Mouse (Mus musculus) hematopoietic stem cell, adult 5-6 weeks (primary cell): Measurements from ENCODE around the gene Gm10300. TPM values are rescaled to one million over a fixed set of nuclear protein-coding genes. Genes with fewer than 3 reads are reported as not detected.

Source experiments
- ATAC-seq, 2 experiments: fragments of 125-278 bp in 1 of 2; replicated peaks in 1 of 2; 2 replicates each; pipeline ENCODE4 v1.8.0; 2016 to 2017; ENCODE audit warnings: inconsistent platforms in 2 of 2, mild to moderate bottlenecking in 2 of 2, moderate number of reproducible peaks in 2 of 2, low read depth in 1 of 2, moderate TSS enrichment in 1 of 2; ENCODE audit not compliant: low FRiP score in 2 of 2, poor library complexity in 2 of 2, severe bottlenecking in 2 of 2, insufficient read depth in 1 of 2, low TSS enrichment in 1 of 2
- total RNA-seq: library from RNA; stranded (forward); fragments of 172-1452, 232-1000 nt; gene quantifications from 2 replicates; pipeline ENCODE4 v1.2.3, GENCODE M21; 2017

Gm10300 gene
- total RNA-seq, 1 experiment from 2014 or later: 2.3 TPM

DNA sequence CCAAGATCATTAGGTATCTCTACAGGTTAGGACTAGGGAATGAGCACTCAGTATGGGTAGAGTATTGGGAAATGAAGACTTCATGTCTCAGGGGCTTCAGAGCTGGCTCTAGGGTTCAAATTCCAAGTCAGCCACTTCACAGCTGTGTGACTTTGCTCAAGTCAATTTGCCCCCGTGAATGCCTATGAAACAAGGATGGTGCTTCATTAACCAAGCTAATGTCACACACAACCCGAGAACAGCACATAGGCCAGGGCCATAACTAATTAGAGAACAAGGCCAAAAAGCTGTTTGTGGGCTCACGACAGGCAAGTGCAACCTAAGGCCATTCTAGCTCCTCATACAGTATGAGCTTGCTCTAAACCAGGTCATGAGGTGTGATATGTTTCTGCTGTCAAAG is 2.3 kb upstream of the Gm10300 start:
- ATAC-seq: no peak

DNA sequence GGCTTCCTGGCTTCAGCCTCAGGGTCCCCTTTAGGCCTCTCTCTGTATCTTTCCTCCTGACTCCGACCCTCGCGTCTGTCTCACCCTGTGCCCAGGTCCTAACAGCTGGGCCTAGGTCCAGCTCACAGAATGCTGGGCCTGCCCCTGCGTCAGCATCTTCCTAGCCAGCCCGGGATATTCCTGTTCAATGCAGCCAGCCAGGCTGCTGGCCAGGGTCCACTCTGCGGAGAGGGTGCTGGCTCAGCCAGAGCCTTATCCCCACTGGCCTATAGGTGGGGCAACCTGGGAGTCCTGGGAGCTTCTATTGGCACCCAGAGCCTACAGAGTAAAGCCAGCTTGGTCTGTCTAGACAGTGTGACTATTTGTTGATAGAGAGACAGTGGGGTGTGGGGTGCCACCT is 1.6 kb upstream of the Gm10300 start:
- no peak for ATAC-seq

DNA sequence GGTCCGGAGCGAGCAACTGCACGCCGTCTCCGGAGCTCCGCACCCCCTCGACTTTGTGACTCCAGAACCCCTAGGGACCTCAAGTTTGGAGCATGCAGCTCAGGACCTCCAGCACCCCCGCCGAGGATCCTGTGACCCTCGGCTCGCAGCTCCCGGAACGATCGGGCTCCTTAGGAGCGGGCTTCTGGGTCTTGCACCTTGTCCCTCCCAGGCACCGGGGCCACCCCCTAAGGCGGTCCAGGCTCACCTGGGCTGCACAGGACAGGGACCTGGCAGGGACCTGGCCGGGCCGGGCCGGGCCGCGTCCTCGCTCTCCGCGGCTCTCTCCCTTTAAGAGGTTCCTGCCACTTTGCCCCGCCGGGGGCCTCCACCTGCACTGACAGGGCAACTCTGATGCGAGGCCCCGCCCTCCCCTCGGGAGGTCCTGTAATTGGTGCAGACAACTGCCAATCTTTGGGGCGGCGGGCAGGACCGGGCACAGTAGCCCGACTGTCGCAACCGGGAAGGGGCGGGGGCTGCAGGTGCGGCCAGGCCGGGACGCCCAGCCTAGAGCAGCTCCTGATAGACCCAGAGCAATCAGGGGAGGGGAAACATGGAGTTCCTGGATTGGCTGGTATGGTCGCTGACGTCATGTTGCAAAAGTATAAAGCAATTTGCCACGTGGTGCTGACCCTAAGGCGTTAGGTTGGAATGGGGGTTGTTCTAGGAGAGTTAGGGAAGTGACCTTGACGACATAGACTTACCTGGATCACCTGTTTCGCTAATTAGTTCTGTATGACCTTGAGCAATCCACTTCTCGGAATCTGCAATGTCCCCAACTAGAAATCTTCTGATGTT is 654 bp downstream of the Gm10300 start, which contains the start of gene Epb41:
Gene Epb41, minus strand, starts transcription at position 389 of the 837 bp plus-strand sequence.
- ATAC-seq: peak; percentile 73 to 79

DNA sequence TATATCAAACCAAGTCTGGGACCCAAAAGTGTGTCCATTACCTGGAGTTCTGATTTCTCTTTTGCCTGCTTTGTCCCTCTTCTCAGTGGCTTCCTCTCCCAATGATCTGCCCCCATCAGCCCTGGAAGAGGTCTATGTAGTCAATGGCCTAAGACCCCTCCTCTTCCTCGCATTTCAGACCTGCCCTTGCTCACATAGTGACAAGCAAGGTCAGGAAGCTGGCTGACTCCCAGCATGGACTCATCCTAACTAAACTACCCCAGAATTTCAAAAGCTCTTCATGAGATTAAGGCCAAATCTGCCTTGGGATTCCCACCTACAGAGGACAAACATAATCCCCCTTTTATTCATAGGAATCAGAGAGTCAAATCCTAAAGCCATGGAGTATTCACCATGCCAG is 1.3 kb downstream of the Gm10300 start:
- no peak for ATAC-seq

DNA sequence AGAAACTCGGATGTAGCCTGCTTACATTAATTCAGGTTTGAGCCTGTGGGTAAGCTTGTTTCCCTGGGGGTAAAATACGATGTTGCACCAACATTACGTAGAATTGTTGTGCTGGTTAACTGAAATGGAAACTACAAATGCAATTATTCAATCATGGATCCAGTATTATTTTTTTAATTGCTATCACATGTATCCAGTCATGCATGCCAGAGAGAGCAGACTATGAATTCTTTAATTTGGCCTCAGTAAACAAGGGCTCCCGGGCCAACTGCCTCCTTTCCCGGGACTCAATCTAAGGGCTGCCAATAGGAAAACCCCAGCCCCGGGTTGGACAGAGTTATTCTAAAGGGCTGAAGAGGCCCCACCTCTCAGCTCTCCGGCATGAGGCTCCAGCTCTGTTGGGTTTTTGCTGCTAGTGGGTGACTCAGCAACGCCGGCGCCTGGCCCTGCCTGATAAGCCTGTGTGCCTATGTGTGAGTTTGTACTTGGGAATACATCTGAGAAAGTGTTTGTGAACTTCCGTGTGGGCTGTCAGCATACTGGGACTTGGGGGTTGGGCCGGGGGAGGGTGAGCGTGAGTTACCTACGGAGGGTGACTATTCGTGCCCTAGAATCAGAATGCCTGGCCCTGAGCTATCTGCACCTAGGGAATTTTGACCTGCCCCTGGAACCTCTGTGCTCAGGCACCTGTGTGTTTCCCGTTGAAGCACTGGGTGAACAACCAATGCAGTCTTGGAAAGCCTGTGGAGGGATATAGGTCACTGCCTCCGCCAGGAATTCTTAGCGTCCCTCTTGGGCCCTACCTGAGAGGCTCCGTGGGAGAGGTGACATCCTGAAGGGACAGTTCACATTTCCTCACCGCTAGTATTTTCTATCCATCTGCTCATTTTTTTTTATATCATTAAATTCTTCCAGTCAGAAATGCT is 2.2 kb downstream of the Gm10300 start:
- peak; percentile 44 to 48 for ATAC-seq

DNA sequence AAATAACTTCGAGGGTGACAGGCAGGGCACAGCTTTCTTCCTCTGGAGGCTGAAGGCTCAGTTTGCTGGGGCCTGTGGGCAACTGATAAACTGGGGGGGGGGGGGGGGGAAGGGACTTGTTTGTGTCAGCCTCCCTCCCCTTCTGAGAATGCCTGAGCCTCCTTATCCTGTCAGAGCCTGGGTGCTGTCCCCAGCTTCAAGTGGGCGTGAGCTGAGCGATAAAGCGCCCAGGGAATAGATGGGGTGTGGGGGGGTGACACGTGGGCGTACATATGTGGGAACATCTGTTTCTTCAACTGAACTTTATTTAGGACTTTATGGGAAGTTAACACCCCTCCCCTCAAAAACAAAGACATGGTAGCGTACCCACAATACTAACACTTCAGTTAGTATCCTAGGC is 2.9 kb downstream of the Gm10300 start:
- no peak for ATAC-seq

DNA sequence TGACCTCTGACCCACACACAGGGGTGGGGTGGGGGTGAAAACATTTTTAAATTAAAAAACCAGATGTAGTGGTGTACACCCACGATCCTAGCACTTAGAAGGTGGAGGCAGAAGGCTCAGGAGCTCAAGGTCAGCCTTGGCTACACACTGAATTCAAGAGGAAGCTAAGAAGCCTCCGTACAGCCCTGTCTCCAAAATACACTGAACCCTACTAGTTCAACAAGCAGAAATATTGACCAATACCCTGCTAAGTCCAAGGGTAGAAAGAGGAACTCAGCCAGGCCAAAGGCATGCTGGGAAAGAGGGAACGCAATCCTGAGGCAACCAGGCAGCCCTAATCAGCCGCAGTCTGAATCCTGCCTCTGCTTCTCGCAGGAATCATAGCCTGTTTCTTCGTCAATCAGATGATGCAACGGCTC is 3.8 kb downstream of the Gm10300 start:
- ATAC-seq: peak in 1 of 2 experiments; percentile 18; a peak in 1 of 4 replicates

DNA sequence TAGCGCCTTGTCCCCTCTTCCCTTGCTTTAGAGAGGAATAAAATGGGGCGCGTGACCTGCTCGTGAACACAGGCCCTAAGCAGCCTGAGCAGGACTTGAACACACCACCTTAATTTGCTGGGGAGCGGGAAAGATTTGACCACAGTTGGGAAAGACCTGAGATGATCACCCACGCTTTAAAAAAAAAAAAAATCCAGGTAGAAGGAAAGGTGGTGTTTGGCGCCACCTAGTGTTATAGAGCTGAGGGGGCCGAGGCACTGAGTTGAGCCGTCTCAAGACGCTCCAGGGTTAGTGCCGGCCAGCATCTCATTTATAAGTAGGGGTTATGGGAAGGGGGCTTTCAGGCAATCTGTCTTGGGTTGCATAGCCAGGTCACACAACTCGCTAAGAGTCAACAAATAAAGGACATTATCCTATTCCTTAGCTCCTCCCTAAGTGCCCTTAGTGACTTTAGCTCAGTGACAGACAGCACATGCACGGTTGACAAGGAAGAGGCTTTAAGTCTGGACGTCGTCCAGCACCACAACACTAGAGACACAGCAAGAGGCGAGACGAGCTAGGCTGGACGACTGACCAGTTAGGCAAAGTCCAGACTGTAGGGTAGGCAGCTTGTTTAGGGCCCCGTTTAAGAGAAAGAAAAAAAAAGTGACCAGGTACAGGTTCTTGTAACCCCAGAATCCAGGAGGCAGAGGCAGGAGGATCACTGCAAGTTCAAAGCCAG is 5.2 kb downstream of the Gm10300 start:
- peak in 1 of 2 experiments; percentile 18; a peak in 1 of 4 replicates for ATAC-seq

DNA sequence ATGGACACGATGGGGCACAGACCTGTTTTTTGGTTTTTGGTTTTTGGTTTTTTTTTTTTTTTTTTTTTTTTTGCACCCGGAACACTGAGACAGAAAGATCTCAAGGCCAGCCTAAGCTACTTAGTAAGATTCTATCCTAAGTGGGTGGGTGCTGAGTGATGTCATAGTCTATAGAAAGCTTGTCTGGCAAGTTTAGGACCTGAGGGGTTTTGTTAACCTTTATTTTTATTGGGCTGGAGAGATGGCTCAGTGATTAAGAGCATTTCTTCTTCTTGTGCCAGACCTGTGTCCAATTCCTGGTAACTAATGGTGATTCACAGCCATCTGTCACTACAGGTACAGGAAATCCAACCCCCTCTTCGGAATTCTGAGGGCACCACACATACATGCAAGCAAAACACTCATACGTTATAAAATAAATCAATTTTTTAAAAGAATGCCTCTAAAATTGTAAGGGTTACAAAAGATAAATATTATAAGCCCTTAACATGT is 6.0 kb downstream of the Gm10300 start:
- no peak for ATAC-seq

DNA sequence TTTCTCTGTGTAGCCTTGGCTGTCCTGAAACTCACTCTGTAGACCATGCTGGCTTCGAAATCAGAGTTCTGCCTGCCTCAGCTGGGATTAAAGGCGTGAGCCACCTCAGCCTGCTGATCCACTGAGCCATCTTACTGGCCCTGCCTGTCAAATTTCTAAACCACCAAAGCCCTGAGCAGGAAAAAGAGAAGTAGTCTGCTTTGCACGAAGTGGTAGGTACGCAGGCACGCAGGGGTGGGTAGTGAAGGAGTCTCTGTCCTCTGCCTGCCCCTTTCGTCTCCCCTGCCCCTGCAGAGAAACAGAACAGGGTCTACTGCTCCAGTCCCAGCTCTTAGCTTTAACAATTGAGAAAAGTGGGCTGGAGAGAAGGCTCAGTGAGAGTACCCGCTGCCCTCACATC is 10.6 kb downstream of the Gm10300 start:
- peak; percentile 66 to 80; a peak in 3 of 4 replicates for ATAC-seq

DNA sequence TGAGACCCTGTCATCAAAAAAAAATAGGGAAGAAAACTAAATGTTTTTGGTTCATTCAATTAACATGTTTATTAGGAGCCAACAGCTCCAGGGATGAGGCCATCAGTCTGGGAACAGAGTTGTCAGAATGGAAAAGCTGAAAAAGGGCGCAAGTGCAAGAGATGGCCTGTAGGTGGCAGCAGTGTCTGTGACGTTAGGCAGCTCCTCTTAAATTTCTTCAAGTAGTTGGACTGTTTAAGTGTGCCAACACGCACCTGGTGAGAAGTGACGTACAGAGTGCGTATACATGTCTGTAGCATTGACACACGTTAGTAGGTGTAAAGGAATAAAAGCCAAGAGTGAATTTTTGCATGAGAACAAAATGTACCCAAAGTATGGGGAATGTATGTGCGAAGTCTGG is 14.4 kb downstream of the Gm10300 start:
- ATAC-seq: peak; percentile 56 to 60; a peak in 2 of 4 replicates

DNA sequence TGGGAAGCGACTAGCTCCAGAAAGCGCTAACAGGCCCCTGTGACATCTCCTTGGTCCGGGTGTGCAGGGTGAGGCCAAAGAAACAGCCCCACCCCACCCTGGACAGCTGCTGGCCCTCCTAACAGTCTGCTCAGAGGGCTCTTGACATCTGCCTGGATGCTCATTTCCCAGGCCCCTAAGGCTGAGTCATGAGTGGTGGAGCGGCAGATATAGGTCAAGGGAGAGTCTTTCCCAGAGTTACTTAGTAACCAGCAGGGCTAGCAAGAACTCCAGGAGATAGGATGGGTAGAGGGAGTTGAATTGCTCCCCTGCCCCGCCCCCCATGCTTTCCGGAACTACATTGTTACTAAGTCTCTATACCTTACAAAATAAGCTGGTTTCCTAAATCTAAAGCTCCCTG is 18.6 kb downstream of the Gm10300 start:
- no peak for ATAC-seq

DNA sequence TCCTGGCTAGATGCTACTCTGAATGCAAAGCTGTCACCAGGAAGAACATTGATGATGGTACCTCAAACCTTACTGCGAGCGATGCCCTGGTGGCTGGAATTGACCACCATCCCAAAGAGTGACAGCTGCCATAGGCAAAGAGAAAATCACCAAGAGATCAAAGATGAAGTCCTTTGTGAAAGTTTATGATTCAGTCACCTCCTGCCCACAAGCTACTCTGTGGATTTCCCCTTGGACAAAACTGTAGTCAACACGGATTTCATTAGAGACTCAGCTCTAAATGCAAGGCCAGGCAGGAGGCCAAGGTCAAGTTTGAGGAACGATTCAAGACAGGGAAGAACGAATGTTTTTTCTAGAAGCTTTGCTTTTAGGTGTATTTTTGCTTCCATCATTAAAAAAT is 19.4 kb downstream of the Gm10300 start:
- ATAC-seq: no peak

DNA sequence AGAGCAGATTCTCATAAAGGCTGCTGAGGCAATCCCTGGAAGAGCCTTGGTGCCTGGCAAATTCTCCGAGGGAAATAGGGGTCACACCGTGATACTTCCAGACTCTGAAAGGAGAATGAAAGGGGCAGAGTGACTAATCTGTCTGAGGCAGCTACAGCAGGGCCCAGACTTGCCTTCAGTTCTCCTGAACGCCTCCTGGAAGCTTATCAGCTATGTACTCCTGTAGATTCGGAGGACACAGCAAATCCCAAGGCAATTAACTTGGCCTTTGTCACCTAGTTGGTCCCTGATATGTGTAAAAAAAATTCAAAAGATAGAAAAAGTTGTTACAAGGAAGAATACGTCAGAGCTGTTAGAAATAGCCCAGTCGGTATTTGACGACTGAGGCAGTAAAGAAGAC is 20.5 kb downstream of the Gm10300 start:
- ATAC-seq: no peak

DNA sequence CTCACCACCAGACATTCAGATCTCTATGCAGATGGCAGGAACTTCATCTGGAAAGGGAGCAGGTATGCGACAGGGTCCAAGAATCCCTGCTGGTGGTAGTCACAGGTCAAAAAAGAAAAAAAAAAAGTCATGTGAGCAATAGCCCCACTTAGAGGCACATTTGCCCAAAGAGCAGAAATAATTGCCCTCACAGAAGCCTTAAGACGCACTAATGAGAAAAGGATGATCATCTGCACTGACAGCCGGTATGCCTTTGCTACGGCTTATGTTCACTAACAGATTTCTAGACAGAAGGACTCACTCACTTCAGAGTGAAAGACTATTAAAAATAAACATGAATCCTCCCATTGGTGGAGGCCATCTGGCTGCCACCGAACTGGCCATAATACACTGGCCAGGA is 25.1 kb downstream of the Gm10300 start:
- no peak for ATAC-seq

DNA sequence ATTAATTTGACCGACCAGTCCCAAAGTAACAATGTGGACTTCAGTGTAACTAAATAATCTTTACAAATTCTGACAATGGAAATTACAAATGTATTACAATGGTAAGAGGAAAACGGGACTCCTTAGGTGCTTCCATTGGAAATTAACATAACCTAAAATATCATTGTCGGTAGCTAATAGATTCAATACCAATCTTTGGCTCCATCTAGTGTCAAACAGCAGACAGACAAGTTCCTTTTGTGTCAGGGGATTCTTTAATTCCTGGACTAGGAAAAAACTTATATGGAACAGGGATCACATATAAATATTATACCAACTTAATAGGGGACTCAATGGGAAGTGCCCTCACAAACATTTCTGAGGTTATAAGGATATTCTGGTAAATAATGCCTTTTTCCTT is 26.7 kb downstream of the Gm10300 start:
- 0 out of 4 replicates have a peak, but pooled peaks of 1 of the 2 experiments have one; percentile 17 for ATAC-seq

DNA sequence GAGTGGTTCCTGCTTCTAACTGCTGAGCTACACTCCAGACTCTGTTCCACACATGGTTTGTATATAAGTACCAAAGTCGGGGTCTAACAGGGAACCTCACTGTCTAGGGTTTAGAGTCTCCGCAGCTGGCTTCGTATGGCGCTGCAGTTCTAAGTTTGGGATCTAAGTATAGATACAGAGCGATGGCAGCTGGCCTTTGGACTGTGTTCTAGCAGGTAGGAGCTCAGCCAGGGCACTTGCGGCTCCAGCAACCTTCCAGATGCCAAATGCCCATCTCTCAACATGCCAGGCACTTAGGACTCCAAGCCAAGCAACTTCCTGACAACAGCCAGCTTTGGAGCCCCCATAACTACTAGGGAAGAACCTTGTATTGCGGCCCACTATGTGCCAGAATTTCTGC is 33.7 kb downstream of the Gm10300 start:
- no peak for ATAC-seq
